Mouse (Mus musculus): ENCODE results near the gene Taf8.

Taf8 gene

DNA sequence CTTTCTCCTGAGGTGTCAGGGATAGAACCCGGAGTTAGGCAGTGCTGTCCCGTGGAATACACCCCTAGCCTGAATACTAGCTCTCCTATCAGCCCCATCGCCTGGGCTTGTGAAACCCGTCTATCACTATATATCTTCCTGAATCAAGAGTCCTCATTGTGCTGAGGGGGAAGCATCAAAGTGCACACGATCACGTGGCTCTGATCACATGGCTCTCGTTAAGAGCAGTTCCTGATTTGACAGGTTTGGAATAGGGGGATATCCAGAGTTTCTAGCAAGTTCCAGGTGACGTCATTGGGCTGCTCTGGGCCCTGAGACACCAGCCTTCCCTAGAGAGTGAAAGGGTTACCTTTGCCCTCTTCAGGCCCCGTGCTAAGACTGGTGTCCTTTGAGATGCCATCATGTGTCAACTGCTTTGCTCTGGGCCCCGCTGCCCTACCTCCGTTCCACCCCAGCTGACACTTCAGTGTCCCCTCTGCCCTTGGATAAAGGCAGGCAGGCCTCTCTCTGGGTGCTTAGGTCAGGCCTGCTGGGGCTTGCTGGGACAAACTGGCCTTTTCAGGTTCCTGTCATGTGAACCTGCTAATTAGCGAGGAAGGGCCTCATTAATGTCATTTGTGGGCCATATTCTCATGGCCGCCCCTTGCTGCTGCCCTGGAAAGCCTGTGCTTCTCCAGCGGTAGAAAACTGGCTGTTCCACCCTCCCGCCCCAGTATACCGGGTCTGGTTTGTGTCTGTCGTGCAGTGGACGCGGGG, 60.6 kb downstream of the Taf8 start:
- ChIA-PET CTCF (interaction anchor here in 1 of 4 experiments (0.5 to 0.6 kb wide), 2 partner anchors 214 to 1608 kb away, joined by 3 to 4 read pairs; no protein-coding TSS in a partner anchor), POLR2A (interaction anchor here in 3 of 4 experiments (0.6 to 4.5 kb wide), 29 partner anchors 8 to 551 kb away, joined by 3 to 31 read pairs (median 4); partner anchors contain the start of genes Taf8 (in 2 of the 3) and Tbcc (in 1 of the 3))

DNA sequence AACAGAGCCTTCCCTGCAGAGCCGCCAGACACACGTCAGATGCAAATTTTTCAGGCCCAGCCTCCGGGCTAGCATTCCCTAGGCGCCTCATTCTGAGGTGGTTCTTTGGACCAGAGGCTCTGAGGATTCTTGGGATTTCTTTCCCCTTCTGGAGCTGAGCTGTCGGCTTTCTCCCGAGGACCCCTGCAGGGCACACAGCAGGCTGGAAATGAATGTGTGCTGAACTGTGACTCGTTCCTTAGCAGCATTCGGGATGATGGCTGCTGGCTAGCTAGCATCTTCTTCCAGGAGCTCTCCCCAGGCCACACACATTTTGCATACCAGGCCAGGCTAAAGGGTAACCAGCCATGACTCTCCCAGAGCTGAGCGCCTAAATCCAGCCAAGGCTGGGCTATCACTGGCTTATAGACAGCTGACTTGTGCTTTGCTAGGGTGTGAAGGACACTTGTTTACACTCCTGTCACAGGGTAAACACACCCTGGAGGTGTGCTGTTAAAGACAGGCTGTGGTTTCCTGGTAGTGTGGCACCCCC, 61.7 kb downstream of the Taf8 start:
- POLR2A ChIA-PET: interaction anchor here (0.6 to 4.5 kb wide), 37 partner anchors 9 to 1695 kb away, joined by 3 to 31 read pairs (median 4); partner anchors contain the start of genes Taf8 (in 2 of the 4) and Tbcc (in 1 of the 4)

GRCm38 (mm10) chr17:47439396-47440028, 62.6 kb downstream of the Taf8 start:
- ChIA-PET POLR2A (interaction anchor here in 3 of 4 experiments (0.6 to 4.5 kb wide), 25 partner anchors 10 to 592 kb away, joined by 3 to 31 read pairs (median 4); partner anchors contain the start of genes Ccnd3 (in 1 of the 3) and Taf8 (in 1 of the 3)), CTCF (interaction anchor here in 3 of 4 experiments (0.6 to 1.9 kb wide), 7 partner anchors 11 to 435 kb away, joined by 3 to 9 read pairs (median 4); no protein-coding TSS in a partner anchor)

More for the DNA sequence above, 61.7 kb downstream of the Taf8 start:
- CTCF ChIA-PET: interaction anchor here in 3 of 4 experiments (0.6 to 1.9 kb wide), 6 partner anchors 13 to 158 kb away, joined by 3 to 9 read pairs (median 4); no protein-coding TSS in a partner anchor

DNA sequence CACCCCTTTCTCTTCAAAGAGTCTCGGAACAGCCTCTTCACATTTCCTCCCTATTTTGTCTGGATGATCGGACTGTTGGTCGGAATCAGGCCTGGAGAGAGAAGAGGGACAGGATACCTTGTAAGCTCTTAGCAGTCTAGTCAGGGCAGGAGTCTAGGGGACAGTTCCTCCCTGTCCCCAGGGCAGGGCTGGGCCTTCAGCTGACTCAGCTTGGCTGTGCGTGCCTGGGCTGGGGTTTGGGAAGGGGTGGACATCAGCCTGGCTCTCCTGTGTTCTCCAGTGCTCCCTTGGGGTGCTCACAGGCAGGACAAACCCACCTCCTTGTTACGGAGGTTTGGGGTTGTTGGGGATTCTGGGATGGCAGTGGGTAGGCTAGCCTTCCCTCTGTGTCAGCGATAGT, 63.5 kb downstream of the Taf8 start:
- ChIA-PET CTCF (interaction anchor here in 2 of 4 experiments (1.3 to 1.7 kb wide), 4 partner anchors 10 to 44 kb away, joined by 3 to 8 read pairs (median 4); no protein-coding TSS in a partner anchor), POLR2A (interaction anchor here in 3 of 4 experiments (0.7 to 4.4 kb wide), 8 partner anchors 11 to 1055 kb away, joined by 3 to 31 read pairs (median 6); partner anchors contain the start of genes Ccnd3 (in 1 of the 3) and Zfp318 (in 1 of the 3))

- CTCF ChIA-PET: interaction anchor here in 2 of 4 experiments (0.7 to 1.7 kb wide), 7 partner anchors 13 to 206 kb away, joined by 3 to 8 read pairs (median 3); no protein-coding TSS in a partner anchor
These were observed 65.1 kb downstream of the Taf8 start, which contains the start of gene 1700001C19Rik for GRCm38 (mm10) chr17:47436907-47437547. Gene 1700001C19Rik (minus strand): TSS chr17:47437376.

GRCm38 (mm10) chr17:47436156-47436906, 65.8 kb downstream of the Taf8 start, which contains the start of gene AI661453:
Gene AI661453 (plus strand): TSS chr17:47436615.
- ChIA-PET POLR2A (interaction anchor here in 3 of 4 experiments (0.6 to 1.5 kb wide), 13 partner anchors 9 to 763 kb away, joined by 3 to 7 read pairs (median 4); partner anchors contain the start of gene Taf8 (in 1 of the 3)), CTCF (interaction anchor here (0.7 to 1.4 kb wide), 11 partner anchors 10 to 674 kb away, joined by 3 to 9 read pairs (median 3); no protein-coding TSS in a partner anchor)

More at GRCm38 (mm10) chr17:47436907-47437547, 65.1 kb downstream of the Taf8 start, which contains the start of gene 1700001C19Rik:
- POLR2A ChIA-PET: interaction anchor here in 2 of 4 experiments (0.6 to 1.5 kb wide), 6 partner anchors 12 to 303 kb away, joined by 3 to 4 read pairs (median 3); partner anchors contain the start of gene Taf8 (in 1 of the 2)
